Mouse (Mus musculus): ENCODE measurements around the gene Col4a1.

- TF ChIP-seq CTCF (IDR thresholded peaks at IDR 0.05; ENCODE audit: extremely low read depth, insufficient read length, insufficient replicate concordance, low read depth, low read length): no peak
- no peak for TF ChIP-seq POLR2A (IDR thresholded peaks at IDR 0.05; ENCODE audit: low read depth, low read length)
These were observed 39.0 kb downstream of the Col4a1 start for GRCm38 (mm10) chr8:11273506-11274158.

Measured in small intestine, adult 2 months (tissue).